Mouse (Mus musculus): ENCODE measurements around the gene Mtg1.

DNA sequence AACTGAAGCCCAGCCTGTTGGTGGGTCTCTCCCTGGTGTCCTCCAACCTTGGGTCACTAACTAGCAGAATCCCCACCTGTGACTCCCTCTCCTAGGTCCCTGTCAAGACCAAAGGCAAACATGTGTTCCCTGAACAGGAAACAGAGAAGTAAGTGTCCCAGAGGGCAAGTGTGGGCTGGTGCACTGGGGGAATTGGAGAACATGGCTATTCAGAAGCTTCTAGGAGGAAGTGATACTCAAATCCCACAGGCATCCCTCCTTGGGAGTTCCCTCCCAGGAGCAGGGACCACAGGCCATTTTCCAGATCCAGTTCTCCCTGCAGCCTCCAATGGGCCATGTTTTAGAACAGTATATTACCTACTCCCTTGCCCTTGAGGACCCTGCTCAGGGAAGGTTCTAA is 41.3 kb upstream of the Mtg1 start:
- TF ChIP-seq POLR2A (IDR thresholded peaks at IDR 0.05; ENCODE audit: control insufficient read depth, extremely low read depth, insufficient read depth, low read length, poor library complexity), result no peak
- no peak for TF ChIP-seq CTCF (IDR thresholded peaks at IDR 0.05; ENCODE audit: borderline replicate concordance, control insufficient read depth, extremely low read depth, insufficient read depth, low read length, poor library complexity)

Measured in thymus, adult 2 months (tissue).